Mouse (Mus musculus): ENCODE measurements at regions not wholly inside any gene's neighbourhood (a gene's known extent, or its start where the extent isn't known, plus 50 kb on each side); places are given as distances from the start of the nearest gene placed in this dataset.

DNA sequence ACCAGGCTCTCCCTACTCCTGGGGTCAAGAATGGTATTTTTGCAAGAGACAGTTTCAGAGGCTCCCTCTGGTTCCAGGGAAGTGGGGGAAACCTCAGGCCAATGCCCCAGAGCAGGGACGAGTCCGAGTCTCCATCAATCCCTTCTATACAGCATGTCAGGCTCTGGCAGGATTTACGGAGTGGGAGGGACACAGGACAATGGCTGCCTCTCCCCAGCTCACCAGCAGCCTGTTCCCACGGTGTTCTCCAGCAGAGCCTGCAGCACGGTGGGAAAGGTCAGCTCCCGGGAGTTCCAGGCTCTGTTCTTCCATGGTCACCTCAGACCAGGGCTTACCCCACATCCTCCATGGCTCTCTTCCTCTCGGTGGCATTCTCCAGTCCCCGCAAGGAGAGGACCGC, 64.6 kb upstream of the Hs6st1 start:
- no peak for DNase-seq (ENCODE audit: low spot score)

DNA sequence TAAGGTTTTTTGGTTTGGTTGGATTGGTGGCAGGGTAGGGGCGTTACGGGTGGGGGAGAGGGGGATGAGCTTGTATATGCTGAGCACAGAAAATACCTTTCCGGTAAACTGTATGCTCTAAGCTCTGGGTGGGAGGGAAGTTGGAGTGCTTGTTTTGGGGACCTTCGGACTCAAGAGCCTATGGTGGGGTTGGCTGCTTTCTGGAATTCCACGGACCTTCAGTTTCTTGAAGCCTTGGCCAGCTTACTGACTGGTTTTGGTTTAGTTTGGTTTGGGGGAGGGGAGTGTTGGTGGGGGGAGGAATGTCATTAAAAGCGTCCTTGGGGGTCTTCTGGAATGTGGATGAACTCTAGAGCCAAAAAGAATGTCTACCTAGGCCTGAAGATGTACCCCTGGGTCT, 59.6 kb upstream of the Hs6st1 start:
- no peak for DNase-seq (ENCODE audit: low spot score)

DNA sequence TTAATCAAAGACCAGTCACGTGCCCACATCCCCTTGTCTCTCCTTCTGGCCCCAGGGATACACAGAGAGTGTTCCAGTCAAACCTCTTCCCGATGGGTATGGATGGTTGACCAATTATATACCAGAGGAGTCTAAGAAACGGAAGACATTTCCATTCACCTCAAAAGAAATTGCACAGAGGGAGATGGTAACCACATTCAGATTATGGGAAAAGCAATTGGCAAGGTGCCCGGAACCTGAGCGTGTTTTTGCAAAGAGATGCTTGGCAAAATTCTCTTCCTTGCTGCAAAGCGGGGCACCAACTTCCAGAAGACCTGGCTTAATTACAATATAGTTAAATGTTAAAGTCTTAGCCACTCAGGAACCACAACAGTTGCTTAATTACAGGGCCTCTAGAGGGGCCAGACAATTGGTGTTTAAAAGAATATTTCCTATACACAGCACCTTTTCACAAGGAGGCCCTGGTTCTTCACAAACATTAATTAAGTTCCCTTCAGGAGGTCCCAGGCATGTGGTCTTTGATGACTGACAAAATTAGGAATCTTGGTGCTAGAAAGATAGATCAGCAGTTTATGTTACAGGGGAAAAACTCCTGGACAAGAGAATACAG, 59.1 kb upstream of the Hs6st1 start:
- no peak for DNase-seq (ENCODE audit: low spot score)

DNA sequence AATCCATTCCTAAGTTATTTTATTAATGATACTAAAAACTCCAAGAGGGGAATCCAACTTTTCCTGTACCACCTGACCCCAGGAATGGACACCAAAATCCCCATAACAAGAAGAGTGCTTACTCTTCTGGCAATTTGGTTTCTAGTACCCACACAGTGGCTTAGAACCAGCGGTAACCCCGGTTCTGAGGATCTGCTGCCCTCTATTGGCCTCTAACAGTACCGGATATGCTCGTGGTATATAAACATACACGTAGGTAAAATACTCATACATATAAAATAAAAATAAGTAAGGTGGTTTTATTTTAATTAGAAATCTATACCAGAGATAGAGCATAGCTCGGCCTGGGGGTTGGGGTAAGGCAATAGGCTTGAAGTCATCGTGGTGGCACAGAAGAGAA, 58.0 kb upstream of the Hs6st1 start:
- DNase-seq (ENCODE audit: low spot score): no peak

DNA sequence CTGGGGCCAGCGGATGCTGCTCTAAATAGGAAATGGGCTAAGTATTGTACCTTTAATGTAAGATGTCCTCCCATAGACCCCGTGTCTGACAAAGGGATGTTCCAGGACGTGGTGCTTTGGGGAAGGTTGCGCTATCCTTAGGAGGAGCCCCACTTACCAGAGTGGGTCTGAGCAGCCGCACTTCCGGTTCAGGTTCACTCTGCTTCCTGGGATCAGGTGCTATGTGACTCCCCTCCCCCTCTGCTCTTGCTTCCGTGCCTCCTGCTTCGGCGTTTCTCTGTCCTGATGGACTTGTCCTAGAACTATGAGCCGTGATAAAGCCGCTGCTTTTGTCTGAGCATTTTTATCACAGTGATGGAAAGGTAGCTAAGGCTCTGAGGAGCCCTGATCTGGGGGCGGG, 57.4 kb upstream of the Hs6st1 start:
- DNase-seq (ENCODE audit: low spot score): no peak

DNA sequence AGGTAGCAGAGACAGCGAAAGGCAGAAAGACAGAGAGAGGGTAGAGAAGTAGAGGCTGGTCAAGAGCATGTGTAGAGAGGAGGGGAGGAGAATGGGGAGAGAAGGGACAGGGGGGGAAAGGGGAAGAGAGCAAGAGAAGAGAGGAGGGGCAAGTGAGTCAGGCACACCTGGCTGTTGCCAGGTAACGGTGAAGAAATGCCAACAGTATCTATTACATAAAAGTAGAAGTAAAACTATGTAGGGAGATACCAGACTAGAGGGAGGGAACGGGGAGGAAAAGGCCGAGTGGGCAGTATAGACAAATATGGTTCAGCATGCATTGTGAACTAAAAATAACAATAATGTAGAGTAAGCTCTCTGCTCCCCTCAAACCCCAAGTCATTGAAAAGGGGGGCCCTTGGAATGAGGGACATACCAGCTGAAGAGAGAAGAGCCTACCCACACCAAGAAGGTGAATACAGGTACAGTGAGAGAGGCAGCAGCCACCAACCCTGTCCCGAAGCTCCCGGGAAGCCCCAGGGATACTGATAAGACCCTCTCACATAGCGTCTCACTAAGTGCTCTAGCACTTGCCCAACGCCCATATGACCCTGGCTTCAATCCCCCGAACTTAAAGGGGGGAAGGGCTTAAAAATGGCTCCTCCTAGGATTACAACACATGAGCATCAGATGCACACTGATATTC, 56.0 kb upstream of the Hs6st1 start:
- no peak for DNase-seq (ENCODE audit: low spot score)

DNA sequence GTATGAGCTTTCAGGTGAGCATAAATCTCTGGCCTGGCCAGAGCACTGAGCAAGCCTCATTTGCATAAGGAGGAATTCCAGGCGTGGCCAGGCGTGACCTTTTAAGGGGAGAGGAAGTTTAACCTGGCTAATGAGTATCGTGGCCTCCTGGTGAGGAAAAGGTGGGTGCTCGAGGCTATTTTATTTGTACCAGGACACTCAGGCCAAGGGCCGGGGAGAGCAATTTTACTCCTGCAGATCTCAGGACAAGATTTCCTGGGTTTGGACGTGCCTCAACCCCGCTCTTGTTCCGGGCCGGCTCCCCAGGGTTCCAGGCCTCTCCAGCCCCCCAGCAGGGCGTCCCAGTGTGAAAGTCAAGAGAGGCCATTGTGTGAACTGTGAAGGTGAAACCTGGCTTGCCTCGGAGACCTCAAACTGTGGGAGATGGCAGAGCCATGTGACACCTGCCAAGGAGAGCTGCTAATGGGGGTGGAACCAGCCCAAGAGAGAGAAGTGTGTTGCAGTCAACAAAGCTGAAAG, 54.3 kb upstream of the Hs6st1 start:
- DNase-seq (ENCODE audit: low spot score): no peak

DNA sequence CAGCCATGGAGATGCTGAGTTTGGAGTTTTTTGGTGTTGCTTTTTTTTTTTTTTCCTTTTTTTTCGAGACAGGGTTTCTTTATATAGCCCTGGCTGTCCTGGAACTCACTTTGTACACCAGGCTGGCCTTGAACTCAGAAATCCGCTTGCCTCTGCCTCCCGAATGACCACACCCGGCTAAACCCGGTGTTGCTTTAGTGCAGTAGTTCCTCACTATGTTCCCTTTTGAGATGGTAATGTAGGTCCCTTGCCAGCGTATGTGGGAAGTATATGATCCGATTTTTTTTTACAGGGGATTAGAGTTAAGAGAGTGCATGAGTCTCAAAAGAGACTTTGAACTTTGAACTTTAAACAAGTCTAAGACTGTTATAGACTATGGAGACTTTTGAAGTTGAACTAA, 53.8 kb upstream of the Hs6st1 start:
- no peak for DNase-seq (ENCODE audit: low spot score)

DNA sequence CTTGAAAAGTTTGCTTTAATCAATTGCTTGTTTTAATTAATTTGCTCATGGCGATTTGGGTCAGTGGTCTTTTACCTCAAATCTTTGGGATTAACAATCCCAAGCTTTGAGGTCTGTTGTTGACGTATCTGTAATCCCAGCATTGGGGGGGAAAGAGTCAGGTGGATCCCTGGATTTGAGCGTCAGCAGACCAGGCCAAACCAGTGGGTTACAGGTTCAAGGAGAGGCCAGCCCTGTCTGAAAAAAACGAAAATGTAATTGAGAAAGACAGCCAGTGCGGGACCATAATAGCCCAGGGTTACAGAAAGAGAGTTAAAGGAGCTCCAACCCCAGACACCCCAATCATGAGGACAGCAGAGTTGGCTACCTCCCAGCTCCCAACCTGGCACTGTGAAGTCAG, 53.0 kb upstream of the Hs6st1 start:
- DNase-seq (ENCODE audit: low spot score): no peak

DNA sequence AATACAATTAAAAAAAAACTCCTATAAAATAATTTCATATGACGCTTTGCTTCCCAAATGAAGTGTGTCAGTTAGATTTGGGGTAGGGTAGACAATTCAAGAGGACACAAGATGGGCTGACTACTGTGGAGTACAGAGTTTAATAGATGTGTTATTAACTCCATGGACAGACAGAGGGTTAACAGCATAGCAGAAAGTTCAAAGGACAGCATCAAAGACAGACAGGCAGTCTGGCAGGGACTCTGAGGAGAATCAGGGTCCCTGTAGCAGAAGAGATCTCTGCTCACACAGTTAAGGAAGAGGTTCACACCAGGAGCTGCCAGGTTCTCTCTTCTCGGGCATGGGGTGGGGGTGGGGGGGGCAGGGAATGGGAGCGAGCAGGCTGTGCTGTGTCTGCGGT, 51.6 kb upstream of the Hs6st1 start:
- no peak for DNase-seq (ENCODE audit: low spot score)

DNA sequence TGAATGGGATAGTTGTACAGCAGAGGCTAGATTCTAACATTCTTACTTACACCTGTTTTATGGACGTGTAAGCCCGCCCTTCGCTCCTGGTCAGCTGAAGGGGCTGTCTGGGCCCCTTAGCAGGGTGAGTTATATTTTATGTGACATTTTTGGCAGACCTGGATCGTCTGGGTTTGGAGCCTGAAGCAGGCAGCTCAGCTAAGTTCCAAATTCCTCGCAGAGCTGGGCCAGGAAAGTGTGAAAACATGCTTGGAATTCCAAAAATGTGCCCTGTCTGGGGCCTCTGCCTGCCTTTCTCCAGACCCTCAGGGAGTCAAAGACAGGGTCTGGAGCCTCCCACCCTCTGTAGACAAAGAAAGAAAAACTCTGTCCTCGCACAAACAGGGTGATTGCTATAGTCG, 51.1 kb upstream of the Hs6st1 start:
- no peak for DNase-seq (ENCODE audit: low spot score)

DNA sequence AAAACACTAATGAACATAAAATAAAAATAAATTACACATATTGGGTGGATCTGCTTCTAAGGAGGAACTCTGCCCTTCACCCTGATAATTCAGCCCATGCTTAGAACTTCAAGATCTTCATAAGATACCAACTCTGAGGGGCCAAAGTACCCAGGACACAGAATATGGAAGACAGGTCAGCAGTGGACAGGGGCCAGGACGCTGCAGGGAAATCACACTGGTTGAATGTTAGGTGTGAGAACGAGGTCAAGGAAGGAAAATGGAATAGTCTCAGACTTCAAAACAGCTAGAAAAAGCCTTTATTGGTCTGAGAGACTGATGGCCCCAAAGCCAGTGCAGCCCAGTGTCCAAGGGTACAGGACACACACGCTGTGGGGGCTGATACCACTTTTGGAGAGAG, 50.5 kb upstream of the Hs6st1 start:
- no peak for DNase-seq (ENCODE audit: low spot score)

Measured in thymus, postnatal 0 days (tissue).